14 mouse cellular contexts compared by ENCODE assay signal in genomic region chr14:77351803-77352352, GRCm38 (mm10).
DNase-seq lines count a peak whose midpoint lies in the region; ATAC-seq and TF ChIP-seq lines count a peak whose summit lies in the region.
"Had no signal": no experiment of that assay in that cellular context is flagged by ENCODE, and none has a peak within 500 bp of the region (broad histone marks: within the 10 kb centered on the region; RNA-seq: fewer than 3 reads in every experiment).

No protein-coding gene starts in this region.

- no peak overlapping the region for H3K27ac ChIP-seq in hindbrain, embryonic 16.5 days (ENCODE audit: low read depth, low read length)
- no peak overlapping the region; the same call in 1 of the 2 replicates for H3K27ac ChIP-seq in hindbrain, postnatal 0 days
- H3K27ac ChIP-seq: liver, embryonic 12.5 days; neural tube, embryonic 12.5 days had no signal

- DNase-seq in hindbrain, postnatal 0 days (ENCODE audit: low spot score) = no peak
- peak; percentile 62 for DNase-seq in 3134 (ENCODE audit: extremely low read depth, insufficient read length, low spot score)
- peak; percentile 53 to 54 for DNase-seq in adrenal gland, postnatal 36 days
- no peak for DNase-seq in ovary, postnatal 14 days (ENCODE audit: low spot score)
- DNase-seq in thymus, adult 18-20 months = no peak
- DNase-seq in ovary, postnatal 10 days (ENCODE audit: low spot score) = no peak
- DNase-seq: cerebellum, adult 9-11 months; embryo, embryonic 11 days; lung, postnatal 10 days; thymus, adult 2 months had no signal

- no peak overlapping the region for H3K4me3 ChIP-seq in hindbrain, embryonic 16.5 days (ENCODE audit: low read length)
- H3K4me3 ChIP-seq in hindbrain, postnatal 0 days (ENCODE audit: low read length) = no peak overlapping the region
- no peak overlapping the region for H3K4me3 ChIP-seq in C2C12 (ENCODE audit: insufficient read depth, poor library complexity, severe bottlenecking)
- H3K4me3 ChIP-seq: liver, embryonic 12.5 days; neural tube, embryonic 12.5 days had no signal

- H3K4me2 ChIP-seq in hindbrain, embryonic 16.5 days (ENCODE audit: low read length) = no peak overlapping the region
- no peak overlapping the region for H3K4me2 ChIP-seq in hindbrain, postnatal 0 days (ENCODE audit: low read depth, low read length)
- H3K4me2 ChIP-seq: liver, embryonic 12.5 days; neural tube, embryonic 12.5 days had no signal

- no peak overlapping the region for H3ac ChIP-seq in C2C12 (ENCODE audit: control insufficient read depth, insufficient read length, low read depth)

- H3K4me1 ChIP-seq in hindbrain, embryonic 16.5 days (ENCODE audit: control insufficient read depth, insufficient read depth, low read depth, low read length) = peaks cover 5% of the 10 kb centered on the region
- 0 out of 2 replicates have a peak, but pooled peaks cover 4% of the 10 kb centered on the region for H3K4me1 ChIP-seq in hindbrain, postnatal 0 days (ENCODE audit: insufficient read depth, low read length)
- H3K4me1 ChIP-seq: liver, embryonic 12.5 days had no signal

- no peaks in the 10 kb centered on the region for H3K79me3 ChIP-seq in C2C12 (ENCODE audit: low read depth)

- H3K36me3 ChIP-seq in hindbrain, embryonic 16.5 days (ENCODE audit: control insufficient read depth, insufficient read depth, low read length) = no peaks in the 10 kb centered on the region
- H3K36me3 ChIP-seq in hindbrain, postnatal 0 days (ENCODE audit: insufficient read depth, low read length) = no peaks in the 10 kb centered on the region
- H3K36me3 ChIP-seq in C2C12 (ENCODE audit: control insufficient read depth, insufficient read depth) = no peaks in the 10 kb centered on the region
- H3K36me3 ChIP-seq: liver, embryonic 12.5 days; neural tube, embryonic 12.5 days had no signal

- H3K79me2 ChIP-seq in C2C12 (ENCODE audit: control insufficient read depth, insufficient read depth) = no peaks in the 10 kb centered on the region

- no peak for TF ChIP-seq CTCF in hindbrain, postnatal 0 days (IDR thresholded peaks at IDR 0.05; ENCODE audit: low read depth)
- TF ChIP-seq CTCF in C2C12 (IDR thresholded peaks at IDR 0.05; ENCODE audit: control insufficient read depth, insufficient read depth, insufficient read length) = no peak

- WGBS in hindbrain, embryonic 16.5 days = 57% methylated on average over 2 of the region's 2 CpGs
- 64% methylated on average over 2 of the region's 2 CpGs for WGBS in hindbrain, postnatal 0 days

- no peak overlapping the region for H3K9ac ChIP-seq in hindbrain, embryonic 16.5 days (ENCODE audit: low read depth, low read length)
- H3K9ac ChIP-seq in hindbrain, postnatal 0 days (replicated peaks; ENCODE audit: low read length) = no peak overlapping the region
- H3K9ac ChIP-seq: liver, embryonic 12.5 days; neural tube, embryonic 12.5 days had no signal

- no peaks in the 10 kb centered on the region for H3K27me3 ChIP-seq in hindbrain, embryonic 16.5 days (replicated peaks; ENCODE audit: control insufficient read depth, insufficient read depth, low read length)
- H3K27me3 ChIP-seq in hindbrain, postnatal 0 days (ENCODE audit: insufficient read depth, low read length) = no peaks in the 10 kb centered on the region
- no peaks in the 10 kb centered on the region for H3K27me3 ChIP-seq in C2C12 (ENCODE audit: control insufficient read depth, insufficient read depth, insufficient read length)
- H3K27me3 ChIP-seq: liver, embryonic 12.5 days; neural tube, embryonic 12.5 days had no signal

- 0 out of 2 replicates have a peak, but pooled peaks have one; percentile 40 for ATAC-seq in hindbrain, embryonic 16.5 days
- ATAC-seq in hindbrain, postnatal 0 days = no peak
- ATAC-seq: liver, embryonic 12.5 days had no signal

- no peaks in the 10 kb centered on the region for H3K9me3 ChIP-seq in hindbrain, embryonic 16.5 days (ENCODE audit: control insufficient read depth, low read length)
- no peaks in the 10 kb centered on the region for H3K9me3 ChIP-seq in hindbrain, postnatal 0 days (ENCODE audit: low read length)
- H3K9me3 ChIP-seq: liver, embryonic 12.5 days; neural tube, embryonic 12.5 days had no signal

TF ChIP-seq in C2C12, 6 proteins besides CTCF, POLR2A, EP300 and RAD21:
- TF ChIP-seq CEBPB (IDR thresholded peaks at IDR 0.05; ENCODE audit: low read depth) = peak; percentile 89
- TF ChIP-seq FOSL1 (IDR thresholded peaks at IDR 0.05; ENCODE audit: insufficient read depth, low read length, poor library complexity, severe bottlenecking) = peak; percentile 93
- TF ChIP-seq MAX (IDR thresholded peaks at IDR 0.05) = no peak
- peak; percentile 36 for TF ChIP-seq MYOD1 (IDR thresholded peaks at IDR 0.05; ENCODE audit: control insufficient read depth, insufficient read length, low read depth)
- TF ChIP-seq MYOG (IDR thresholded peaks at IDR 0.05; ENCODE audit: control insufficient read depth, extremely low read depth, insufficient read length) = no peak
TF ChIP-seq in C2C12: peak in this region for 3.

Comparison
In these comparisons a context has a peak if more than half of its experiments do, and no peak if none do; other contexts are left out.
1. DNase-seq: peak in 3134 (single experiment) and adrenal gland, postnatal 36 days (2 of 2); none in hindbrain, postnatal 0 days (single experiment), ovary, postnatal 14 days (single experiment), thymus, adult 18-20 months (0 of 2) and ovary, postnatal 10 days (single experiment).